Mouse (Mus musculus) intestine, postnatal 0 days (tissue): ENCODE measurements around the gene Gtpbp3. TPM values are rescaled to one million over a fixed set of nuclear protein-coding genes. Genes with fewer than 3 reads are reported as not detected.

ENCODE experiments used
- ATAC-seq: fragments of 200-750 bp; cut with Nextera tagmentation; 2 replicates; pipeline ENCODE4 v1.8.0; 2017; ENCODE audit warnings: mild to moderate bottlenecking, moderate TSS enrichment, moderate library complexity
- H3K27ac ChIP-seq: fragments of 300-500 bp; sonication (generic); 2 replicates; pipeline ENCODE4 v1.5.1; 2014; ENCODE audit warnings: mild to moderate bottlenecking, low read depth, low read length, moderate library complexity
- H3K27me3 ChIP-seq: fragments of 300-500 bp; sonication (generic); replicated peaks from 2 replicates; pipeline ENCODE4 v1.6.1; 2014; ENCODE audit warnings: low read length, mixed read lengths; ENCODE audit not compliant: control insufficient read depth, insufficient read depth
- H3K36me3 ChIP-seq: fragments of 300-500 bp; sonication (generic); 2 replicates; pipeline ENCODE4 v1.6.1; 2014; ENCODE audit warnings: mild to moderate bottlenecking, moderate library complexity; ENCODE audit not compliant: control insufficient read depth, insufficient read depth
- H3K4me1 ChIP-seq: fragments of 300-500 bp; sonication (generic); replicated peaks from 2 replicates; pipeline ENCODE4 v1.6.1; 2014; ENCODE audit warnings: antibody characterized with exemption, low read length, mixed read lengths; ENCODE audit not compliant: control insufficient read depth, insufficient read depth
- H3K4me2 ChIP-seq: fragments of 300-500 bp; sonication (generic); replicated peaks from 2 replicates; pipeline ENCODE4 v1.6.1; 2014; ENCODE audit warnings: low read depth, mild to moderate bottlenecking, moderate library complexity
- H3K4me3 ChIP-seq: fragments of 300-500 bp; sonication (generic); 2 replicates; pipeline ENCODE4 v1.5.1; 2014; ENCODE audit warnings: low read depth, low read length
- H3K9ac ChIP-seq: fragments of 300-500 bp; sonication (generic); 2 replicates; pipeline ENCODE4 v1.6.1; 2014; ENCODE audit warnings: mild to moderate bottlenecking, low read depth, low read length
- H3K9me3 ChIP-seq: fragments of 300-500 bp; sonication (generic); 2 replicates; pipeline ENCODE4 v1.6.1; 2016; ENCODE audit warnings: mixed run types; ENCODE audit not compliant: control insufficient read depth
- CTCF ChIP-seq: sonication (generic); IDR thresholded peaks from 2 replicates; pipeline ENCODE4 v1.5.1; 2016; ENCODE audit warnings: low read depth, mild to moderate bottlenecking, control low read depth, antibody characterized with exemption, moderate library complexity
- WGBS: fragments of 180-500 bp; shearing (Covaris S2); extraction: QIAGEN DNeasy Blood & Tissue Kit; methylation state at CpG from one replicate; pipeline ENCODE4 v1.1.7; 2014; 5-methylcytosine and 5-hydroxymethylcytosine counted together
- polyA plus RNA-seq: library from polyadenylated mRNA; unstranded; fragments of >200 nt; fragmentation: Nextera tagmentation; extraction: Ambion mirVana; gene quantifications from 2 replicates; pipeline ENCODE4 v1.2.1, GENCODE M21; 2015

Gene Gtpbp3
- polyA plus RNA-seq, 1 experiment from 2014 or later, result 6.6 TPM

- under 1% methylated on average over 53 of the region's 55 CpGs for WGBS
Measured at GRCm38 (mm10) chr8:71463188-71464033, 24.5 kb upstream of the Gtpbp3 start, which contains the start of gene Abhd8. TSS of gene Abhd8 (minus strand) at chr8:71463655.

DNA sequence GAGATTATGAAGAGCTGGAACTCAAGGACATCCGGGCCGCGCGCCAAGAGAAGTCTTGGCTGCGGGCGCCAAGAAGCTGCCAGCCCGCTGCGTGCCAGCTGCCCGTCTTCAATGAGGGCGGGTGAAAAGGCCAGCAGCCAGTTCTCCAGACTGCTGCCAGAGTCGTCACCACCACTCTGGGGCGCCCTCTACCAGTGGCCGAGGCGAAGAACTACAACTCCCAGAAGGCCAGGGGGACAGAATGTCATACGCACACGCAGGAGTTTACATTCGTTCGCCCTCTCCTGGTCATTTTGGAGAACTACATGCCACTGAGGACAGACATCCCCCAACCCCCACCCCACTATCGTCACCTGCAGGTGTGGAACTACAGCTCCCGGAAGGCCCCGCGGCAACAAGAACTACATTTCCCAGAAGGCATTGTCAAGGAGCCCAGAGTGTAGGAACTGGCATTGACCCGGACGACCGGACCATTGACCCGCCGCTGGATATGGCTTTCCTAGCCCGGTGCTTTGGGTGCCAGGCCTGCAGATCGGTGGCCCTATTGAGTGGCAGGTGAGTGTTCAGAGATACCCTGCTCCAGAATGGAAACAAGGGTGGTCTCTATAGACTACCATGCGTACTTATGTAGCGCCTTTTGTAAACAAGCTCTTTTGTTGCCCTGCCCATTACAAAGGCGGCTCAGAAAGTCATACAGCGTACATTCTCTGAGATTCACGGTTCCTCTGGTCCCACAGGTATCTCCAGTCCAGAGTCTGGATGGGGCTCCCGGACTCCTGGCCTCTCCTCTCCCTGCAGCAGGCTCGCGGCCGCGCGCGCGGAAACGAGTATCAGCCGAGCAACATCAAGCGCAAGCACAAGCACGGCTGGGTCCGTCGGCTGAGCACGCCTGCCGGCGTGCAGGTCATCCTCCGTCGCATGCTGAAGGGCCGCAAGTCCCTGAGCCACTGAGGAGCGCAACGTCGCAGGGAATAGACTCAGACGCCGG, 23.1 kb upstream of the Gtpbp3 start, which contains the start of gene Mrpl34:
Gene Mrpl34 (plus strand): TSS at position 447 of the 988 bp plus-strand sequence.
- Histone ChIP-seq H3K9ac (peak within 1 kb of the TSS; percentile 43), H3K4me2 (peak within 1 kb of the TSS; percentile 91), H3K36me3 (no peaks in the 10 kb centered on the region; the same call in 1 of the 2 replicates), H3K4me1 (peaks cover 7% of the 10 kb centered on the region), H3K27ac (peak within 1 kb of the TSS; percentile 62), H3K4me3 (peak within 1 kb of the TSS; percentile 65), H3K27me3 (no peaks in the 10 kb centered on the region), H3K9me3 (no peaks in the 10 kb centered on the region)
- TF ChIP-seq CTCF, result peak; percentile 99
- WGBS, result under 1% methylated on average over 59 of the region's 59 CpGs
- ATAC-seq, result peak; percentile 86

More at GRCm38 (mm10) chr8:71463188-71464033, 24.5 kb upstream of the Gtpbp3 start, which contains the start of gene Abhd8:
- Histone ChIP-seq H3K4me1 (peaks cover 5% of the 10 kb centered on the region; the same call in 1 of the 2 replicates), H3K9me3 (no peaks in the 10 kb centered on the region), H3K4me3 (peak within 1 kb of the TSS; percentile 65), H3K36me3 (no peaks in the 10 kb centered on the region; the same call in 1 of the 2 replicates), H3K4me2 (peak within 1 kb of the TSS; percentile 91), H3K9ac (peak within 1 kb of the TSS; percentile 49), H3K27me3 (no peaks in the 10 kb centered on the region), H3K27ac (peak within 1 kb of the TSS; percentile 62)
- 0 out of 2 replicates have a peak, but pooled peaks have one; percentile 24 for TF ChIP-seq CTCF
- peak; percentile 47 for ATAC-seq

GRCm38 (mm10) chr8:71465733-71466132, 22.2 kb upstream of the Gtpbp3 start:
- H3K9ac ChIP-seq, result no peak overlapping the region
- 67% methylated on average over 8 of the region's 8 CpGs for WGBS
- H3K27me3 ChIP-seq, result no peaks in the 10 kb centered on the region
- peaks cover 8% of the 10 kb centered on the region for H3K4me1 ChIP-seq
- H3K27ac ChIP-seq, result no peak overlapping the region
- H3K4me3 ChIP-seq, result peak overlapping the region; percentile 54
- no peak for ATAC-seq
- no peaks in the 10 kb centered on the region for H3K9me3 ChIP-seq
- H3K36me3 ChIP-seq, result no peaks in the 10 kb centered on the region; the same call in 1 of the 2 replicates
- H3K4me2 ChIP-seq, result peak overlapping the region; percentile 91
- TF ChIP-seq CTCF, result no peak

DNA sequence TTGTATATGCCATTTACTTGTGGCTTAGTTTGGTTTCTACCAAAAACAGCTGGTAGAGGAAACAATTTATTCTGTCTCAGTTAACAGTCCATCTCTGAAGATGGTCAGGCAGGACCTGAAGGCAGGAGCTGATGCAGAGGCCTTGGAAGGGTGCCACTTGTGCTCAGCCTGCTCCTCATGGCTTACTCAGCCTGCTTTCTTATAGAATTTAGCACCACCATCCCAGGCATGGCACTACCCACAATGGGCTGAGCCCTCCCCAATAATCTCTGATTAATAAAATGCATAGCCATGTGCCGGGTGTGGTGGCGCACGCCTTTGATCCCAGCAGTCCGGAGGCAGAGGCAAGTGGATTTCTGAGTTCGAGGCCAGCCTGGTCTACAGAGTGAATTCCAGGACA, 21.7 kb upstream of the Gtpbp3 start:
- ATAC-seq, result no peak
- Histone ChIP-seq H3K27ac (no peak overlapping the region), H3K27me3 (no peaks in the 10 kb centered on the region), H3K4me3 (no peak overlapping the region), H3K4me1 (peaks cover 8% of the 10 kb centered on the region), H3K4me2 (no peak overlapping the region), H3K9me3 (no peaks in the 10 kb centered on the region), H3K9ac (no peak overlapping the region), H3K36me3 (peaks cover under 1% of the 10 kb centered on the region; the same call in 1 of the 2 replicates)
- WGBS, result 94% methylated on average over 5 of the region's 5 CpGs
- no peak for TF ChIP-seq CTCF

GRCm38 (mm10) chr8:71467201-71467600, 20.7 kb upstream of the Gtpbp3 start:
- no peaks in the 10 kb centered on the region for H3K9me3 ChIP-seq
- peaks cover 8% of the 10 kb centered on the region for H3K4me1 ChIP-seq
- no peaks in the 10 kb centered on the region for H3K27me3 ChIP-seq
- no peak for ATAC-seq
- no peak overlapping the region for H3K4me3 ChIP-seq
- 95% methylated on average over 2 of the region's 2 CpGs for WGBS
- TF ChIP-seq CTCF, result no peak
- H3K9ac ChIP-seq, result no peak overlapping the region
- no peak overlapping the region for H3K27ac ChIP-seq
- no peak overlapping the region for H3K4me2 ChIP-seq
- peaks cover 10% of the 10 kb centered on the region for H3K36me3 ChIP-seq
